Mouse (Mus musculus): ENCODE measurements around the gene Kmt5a. TPM values are rescaled to one million over a fixed set of nuclear protein-coding genes. Genes with fewer than 3 reads are reported as not detected.
"Not testable (repeated sequence)": the region's sequence is repeated elsewhere in the genome, so short reads cannot be mapped to it uniquely, and the experiment has no call there.

Gene Kmt5a
- total RNA-seq, 1 experiment from 2014 or later: 182 TPM

GRCm38 (mm10) chr5:124444661-124445561 lies 5.2 kb downstream of the Kmt5a start:
- ATAC-seq (replicated peaks; ENCODE audit: low read depth, poor library complexity, severe bottlenecking): peak; percentile 34

DNA sequence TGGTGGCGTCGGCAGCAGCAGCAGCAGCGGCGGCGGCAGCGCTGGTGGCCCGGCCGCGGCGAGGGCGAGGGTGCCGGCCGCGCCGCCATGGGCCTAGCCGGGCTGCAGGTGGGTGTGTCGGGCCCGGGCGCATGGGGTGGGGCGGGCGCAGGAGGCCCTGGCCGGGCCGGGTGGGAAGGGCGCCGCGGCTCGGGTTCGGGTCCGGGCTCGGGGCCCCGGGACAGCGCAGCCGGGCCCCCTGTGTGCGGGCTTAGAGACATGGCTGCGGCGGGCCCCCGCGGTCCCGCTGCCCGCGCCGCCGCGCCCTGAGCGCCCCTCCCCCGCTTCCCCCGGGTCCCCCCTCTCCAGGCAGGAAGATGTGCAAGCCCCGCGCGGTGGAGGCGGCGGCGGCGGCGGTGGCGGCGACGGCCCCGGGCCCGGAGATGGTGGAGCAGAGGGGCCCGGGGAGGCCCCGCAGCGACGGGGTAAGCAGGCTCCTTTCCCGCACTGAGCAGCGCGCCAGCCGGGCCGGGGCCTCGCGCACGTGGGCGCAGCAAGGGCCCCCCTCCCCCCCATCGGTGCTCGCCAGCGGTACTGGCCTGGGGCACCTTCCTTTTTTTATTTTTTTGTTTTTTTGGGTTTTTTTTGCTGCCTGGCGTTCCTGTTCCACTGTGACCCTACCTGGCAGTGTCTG lies 6.0 kb downstream of the Kmt5a start:
- no peak for ATAC-seq (replicated peaks; ENCODE audit: low read depth, poor library complexity, severe bottlenecking)

GRCm38 (mm10) chr5:124446301-124446881 lies 6.7 kb downstream of the Kmt5a start:
- ATAC-seq (replicated peaks; ENCODE audit: low read depth, poor library complexity, severe bottlenecking): peak; percentile 77

DNA sequence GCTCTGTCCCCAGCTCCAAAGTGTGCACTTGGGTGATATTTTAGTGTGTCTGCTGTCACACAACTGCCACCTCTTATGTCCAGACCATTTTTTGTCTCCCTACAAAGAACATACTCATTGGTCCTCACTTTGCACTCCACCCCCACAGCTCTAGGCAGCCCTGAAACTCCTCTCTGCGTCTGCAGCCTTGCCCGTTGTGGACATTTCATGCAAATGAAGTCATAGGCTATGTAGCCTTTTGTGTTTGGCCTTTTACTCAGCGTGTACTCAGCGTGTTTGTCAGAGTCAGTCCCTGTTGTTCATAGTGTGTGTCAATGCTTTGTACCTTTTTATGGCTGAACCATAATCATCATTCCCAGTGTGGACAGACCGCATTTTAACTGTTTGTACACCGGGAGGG lies 9.8 kb downstream of the Kmt5a start:
- no peak for ATAC-seq (replicated peaks; ENCODE audit: low read depth, poor library complexity, severe bottlenecking)

GRCm38 (mm10) chr5:124450051-124450450 lies 10.3 kb downstream of the Kmt5a start:
- no peak for ATAC-seq (replicated peaks; ENCODE audit: low read depth, poor library complexity, severe bottlenecking)

- ATAC-seq (replicated peaks; ENCODE audit: low read depth, poor library complexity, severe bottlenecking): no peak
These were observed 11.1 kb downstream of the Kmt5a start for GRCm38 (mm10) chr5:124450641-124451340.

DNA sequence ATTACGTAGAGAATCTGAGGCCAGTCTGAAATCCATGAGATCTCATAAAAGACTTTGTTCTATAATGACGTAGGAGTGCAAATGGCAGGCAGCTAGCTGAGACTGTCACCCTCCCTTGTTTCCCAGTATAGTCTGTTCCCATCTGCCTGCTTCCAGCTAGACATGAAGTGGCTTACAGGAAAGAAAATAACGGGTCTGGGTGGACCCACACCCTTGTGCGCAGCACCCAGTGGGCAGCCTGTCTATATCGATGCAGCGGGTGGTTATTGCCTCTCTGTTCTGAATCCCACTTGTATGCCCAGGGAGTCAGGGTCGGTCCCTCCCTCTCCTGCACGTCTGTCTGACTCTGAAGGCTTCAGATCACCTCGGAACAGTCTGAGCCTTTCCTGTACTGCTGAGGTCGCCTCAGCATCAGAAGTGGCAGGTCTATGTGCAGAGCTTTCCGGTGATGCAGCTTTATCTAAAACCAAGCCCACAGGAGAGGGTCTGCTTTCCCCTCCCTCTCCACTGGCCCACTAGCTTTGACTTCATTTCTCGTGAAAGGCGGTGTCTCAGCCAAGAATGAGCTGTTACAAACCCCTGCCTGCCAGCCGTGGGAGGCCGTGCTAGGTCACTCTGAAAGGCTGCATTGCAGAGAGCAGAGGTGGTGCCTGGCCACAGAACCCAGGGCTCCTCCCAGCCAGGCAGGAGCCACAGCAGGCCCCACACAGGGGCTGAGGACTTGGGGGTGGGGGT lies 12.9 kb downstream of the Kmt5a start:
- no peak for ATAC-seq (replicated peaks; ENCODE audit: low read depth, poor library complexity, severe bottlenecking)

GRCm38 (mm10) chr5:124453339-124454081 lies 13.8 kb downstream of the Kmt5a start:
- no peak for ATAC-seq (replicated peaks; ENCODE audit: low read depth, poor library complexity, severe bottlenecking)

GRCm38 (mm10) chr5:124454082-124454419 lies 14.3 kb downstream of the Kmt5a start:
- ATAC-seq (replicated peaks; ENCODE audit: low read depth, poor library complexity, severe bottlenecking): no peak

DNA sequence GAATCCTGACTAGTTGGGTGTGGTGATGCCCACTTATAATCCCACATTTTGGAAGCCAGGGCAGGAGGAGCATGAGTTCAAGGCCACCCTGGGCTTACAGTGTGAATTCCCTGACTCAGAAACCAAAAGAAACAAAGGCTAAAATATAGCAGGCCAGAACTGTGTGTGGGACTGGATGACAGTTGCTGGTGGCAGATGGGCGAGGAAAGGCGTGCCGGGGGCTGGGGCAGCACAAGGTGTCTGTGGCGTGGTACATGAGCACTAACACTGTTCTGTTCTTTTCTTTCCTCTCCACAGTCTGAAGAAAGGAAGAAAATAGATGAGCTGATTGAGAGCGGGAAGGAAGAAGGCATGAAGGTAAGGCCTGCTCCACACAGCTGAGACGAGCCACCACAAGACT lies 17.0 kb downstream of the Kmt5a start:
- ATAC-seq (replicated peaks; ENCODE audit: low read depth, poor library complexity, severe bottlenecking): no peak

GRCm38 (mm10) chr5:124460922-124461321 lies 21.2 kb downstream of the Kmt5a start:
- not testable (repeated sequence) for ATAC-seq (replicated peaks; ENCODE audit: low read depth, poor library complexity, severe bottlenecking)

GRCm38 (mm10) chr5:124462297-124463025 lies 22.7 kb downstream of the Kmt5a start:
- no peak for ATAC-seq (replicated peaks; ENCODE audit: low read depth, poor library complexity, severe bottlenecking)

GRCm38 (mm10) chr5:124463462-124463861 lies 23.7 kb downstream of the Kmt5a start:
- no peak for ATAC-seq (replicated peaks; ENCODE audit: low read depth, poor library complexity, severe bottlenecking)

DNA sequence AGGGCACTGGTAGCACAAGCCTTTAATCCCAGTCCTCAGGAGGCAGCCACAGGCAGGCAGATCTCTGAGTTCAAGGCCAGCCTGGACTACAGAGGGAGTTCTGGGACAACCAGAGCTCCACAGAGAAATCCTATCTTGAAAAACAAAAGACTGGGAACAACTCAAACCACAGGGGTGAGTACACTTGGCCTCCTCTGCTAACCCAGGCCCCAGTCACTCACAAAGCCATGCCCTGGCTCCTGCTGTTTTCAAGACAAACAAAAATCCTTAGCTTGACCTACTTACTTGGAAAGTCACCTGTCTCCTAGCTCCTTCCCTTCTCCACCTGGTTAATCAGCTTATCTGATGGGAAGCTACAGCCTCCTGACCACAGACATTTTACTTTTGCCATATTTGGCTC lies 25.2 kb downstream of the Kmt5a start:
- no peak for ATAC-seq (replicated peaks; ENCODE audit: low read depth, poor library complexity, severe bottlenecking)

GRCm38 (mm10) chr5:124467766-124468165 lies 28.0 kb downstream of the Kmt5a start:
- ATAC-seq (replicated peaks; ENCODE audit: low read depth, poor library complexity, severe bottlenecking): no peak

- ATAC-seq (replicated peaks; ENCODE audit: low read depth, poor library complexity, severe bottlenecking): no peak
These were observed 28.6 kb downstream of the Kmt5a start for GRCm38 (mm10) chr5:124468365-124468764.

GRCm38 (mm10) chr5:124469486-124469885 lies 29.8 kb downstream of the Kmt5a start:
- ATAC-seq (replicated peaks; ENCODE audit: low read depth, poor library complexity, severe bottlenecking): no peak

DNA sequence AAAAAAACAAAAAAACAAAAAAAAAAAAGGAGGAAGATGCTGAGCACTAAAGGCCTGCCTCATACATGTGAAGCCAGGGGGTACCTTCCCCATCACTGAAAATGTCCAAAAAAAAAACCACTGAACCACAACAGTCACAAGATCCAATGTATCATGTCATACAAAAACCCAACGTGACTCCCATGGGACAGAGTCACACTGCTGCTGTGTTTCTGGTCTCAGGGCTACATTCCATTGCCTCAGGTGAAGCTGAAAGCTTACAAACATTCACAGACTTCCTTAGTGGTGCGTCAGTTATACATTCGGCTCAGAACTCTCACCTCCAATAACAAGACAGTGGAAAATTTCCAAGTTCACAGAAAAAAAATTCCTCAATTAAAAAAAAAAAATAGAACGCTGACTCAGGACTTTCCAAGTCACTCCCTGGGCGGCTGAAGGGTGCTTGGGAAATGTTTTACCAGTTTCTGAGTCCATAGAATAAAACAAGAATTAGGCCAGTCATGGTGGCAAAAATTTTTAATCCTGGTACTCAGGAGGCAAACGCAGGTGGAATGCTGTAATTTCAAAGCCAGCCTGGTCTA lies 31.0 kb downstream of the Kmt5a start:
- ATAC-seq (replicated peaks; ENCODE audit: low read depth, poor library complexity, severe bottlenecking): no peak
